Mouse (Mus musculus) brain, adult 2 months (tissue): ENCODE measurements at regions not wholly inside any gene's neighbourhood (a gene's known extent, or its start where the extent isn't known, plus 50 kb on each side); places are given as distances from the start of the nearest gene placed in this dataset.
A peak's percentile ranks its signal among the peaks of the same experiment; 100 is the strongest.

Source experiments
- DNase-seq: peaks from one replicate; pipeline ENCODE4 v3.0.0; 2011; ENCODE audit warnings: low read depth, low spot score

GRCm38 (mm10) chrX:61432276-61432675 is 246.9 kb upstream of the Cdr1 start:
- DNase-seq: peak; percentile 94

- DNase-seq: peak; percentile 67
These were observed 240.0 kb upstream of the Cdr1 start for GRCm38 (mm10) chrX:61425316-61425715.

GRCm38 (mm10) chrX:61393154-61393553 is 207.8 kb upstream of the Cdr1 start:
- DNase-seq: no peak

GRCm38 (mm10) chrX:61391627-61392026 is 206.3 kb upstream of the Cdr1 start:
- DNase-seq: peak; percentile 74
